Mouse (Mus musculus): ENCODE measurements at regions not wholly inside any gene's neighbourhood (a gene's known extent, or its start where the extent isn't known, plus 50 kb on each side); places are given as distances from the start of the nearest gene placed in this dataset.

GRCm38 (mm10) chr1:191459066-191459465 lies 56.0 kb upstream of the Ppp2r5a start:
- no peak overlapping the region for H3K4me3 ChIP-seq
- no peak for DNase-seq (ENCODE audit: extremely low spot score in 1 of 2, low spot score in 2 of 2)
- no peak overlapping the region for H3K27ac ChIP-seq
- TF ChIP-seq CTCF (IDR thresholded peaks at IDR 0.05): no peak
- intact Hi-C loops (cut with DNase I): no loop called here

- no peak for TF ChIP-seq CTCF (IDR thresholded peaks at IDR 0.05)
- Histone ChIP-seq H3K27ac (no peak overlapping the region), H3K4me3 (no peak overlapping the region)
- no peak for DNase-seq (ENCODE audit: extremely low spot score in 1 of 2, low spot score in 2 of 2)
- intact Hi-C loops (cut with DNase I): no loop called here
Measured at GRCm38 (mm10) chr1:191458292-191458691, 55.2 kb upstream of the Ppp2r5a start.

- no peak for TF ChIP-seq CTCF (IDR thresholded peaks at IDR 0.05)
- Histone ChIP-seq H3K27ac (no peak overlapping the region), H3K4me3 (no peak overlapping the region)
- no peak for DNase-seq (ENCODE audit: extremely low spot score in 1 of 2, low spot score in 2 of 2)
- intact Hi-C loops (cut with DNase I): no loop called here
Measured at GRCm38 (mm10) chr1:191457103-191457502, 54.0 kb upstream of the Ppp2r5a start.

- no peak for TF ChIP-seq CTCF (IDR thresholded peaks at IDR 0.05)
Measured at GRCm38 (mm10) chr1:191454604-191455003, 51.5 kb upstream of the Ppp2r5a start.

GRCm38 (mm10) chr1:191453589-191453988 lies 50.5 kb upstream of the Ppp2r5a start:
- no peak for DNase-seq (ENCODE audit: extremely low spot score in 1 of 2, low spot score in 2 of 2)
- no peak overlapping the region for H3K4me3 ChIP-seq
- no peak for TF ChIP-seq CTCF (IDR thresholded peaks at IDR 0.05)
- intact Hi-C loops (cut with DNase I): no loop called here
- H3K27ac ChIP-seq: no peak overlapping the region

More at GRCm38 (mm10) chr1:191454604-191455003, 51.5 kb upstream of the Ppp2r5a start:
- no peak for DNase-seq (ENCODE audit: extremely low spot score in 1 of 2, low spot score in 2 of 2)
- H3K4me3 ChIP-seq: no peak overlapping the region
- intact Hi-C loops (cut with DNase I): no loop called here
- H3K27ac ChIP-seq: no peak overlapping the region

All from left cerebral cortex, adult 2 months (tissue).